Mouse (Mus musculus) CH12F3 (cell line): Measurements from ENCODE around the gene Mcf2l.

ENCODE experiments used
- in situ Hi-C: fragments of 300-500 bp; cut with MboI; formaldehyde crosslinking; loops from 2 replicates; pipeline ENCODE4 v1.14.3; 2020; ENCODE audit warnings: low sequenced_read_pairs

The Mcf2l gene

DNA sequence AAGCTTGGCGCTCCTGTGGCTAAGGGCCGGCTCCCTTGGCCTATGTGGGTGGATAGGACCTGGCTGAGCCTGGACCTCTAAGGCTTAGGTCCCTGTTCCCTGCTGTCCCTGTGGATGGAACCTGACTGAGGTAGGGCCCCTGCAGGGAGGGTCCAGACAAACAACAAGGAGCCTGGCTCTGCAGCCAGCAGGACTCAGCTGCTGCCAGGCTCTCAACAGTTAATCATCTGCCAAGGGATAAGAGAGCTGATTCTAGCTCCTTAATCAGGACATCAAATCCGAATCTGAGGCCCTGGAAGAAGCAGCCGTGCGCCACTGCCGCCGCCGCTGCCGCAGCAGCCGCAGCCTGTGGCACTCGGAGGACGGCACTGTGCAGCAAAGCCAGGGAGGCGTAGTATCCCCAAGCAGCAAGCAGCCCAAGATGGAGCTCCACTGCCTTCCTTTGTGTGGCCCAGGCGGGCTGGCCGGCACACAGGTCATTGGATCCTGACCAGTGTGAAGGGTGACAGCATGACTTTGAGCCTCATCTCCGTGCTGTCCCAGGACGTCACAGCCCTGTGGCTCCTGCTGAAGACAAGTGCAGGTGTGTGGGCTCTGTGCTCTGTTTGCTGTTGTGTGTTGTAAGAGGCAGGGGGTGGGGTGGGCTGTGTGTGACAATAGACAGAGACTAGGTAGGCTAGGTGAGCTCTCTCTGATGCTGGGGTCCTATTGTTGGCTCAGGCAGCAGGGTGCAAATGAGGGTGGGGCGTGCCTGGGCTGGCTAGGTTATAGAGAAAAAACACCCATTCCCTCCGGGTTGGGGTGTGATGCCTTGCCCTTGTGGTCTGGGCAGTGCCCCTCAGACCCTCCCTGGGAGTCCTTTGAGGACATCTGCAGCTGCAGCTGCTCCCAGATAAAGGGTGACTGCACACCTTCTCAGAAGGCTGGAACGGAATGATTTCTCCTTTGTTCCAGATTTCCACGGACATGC lies 74.3 kb downstream of the Mcf2l start:
- in situ Hi-C loops = no loop called here

DNA sequence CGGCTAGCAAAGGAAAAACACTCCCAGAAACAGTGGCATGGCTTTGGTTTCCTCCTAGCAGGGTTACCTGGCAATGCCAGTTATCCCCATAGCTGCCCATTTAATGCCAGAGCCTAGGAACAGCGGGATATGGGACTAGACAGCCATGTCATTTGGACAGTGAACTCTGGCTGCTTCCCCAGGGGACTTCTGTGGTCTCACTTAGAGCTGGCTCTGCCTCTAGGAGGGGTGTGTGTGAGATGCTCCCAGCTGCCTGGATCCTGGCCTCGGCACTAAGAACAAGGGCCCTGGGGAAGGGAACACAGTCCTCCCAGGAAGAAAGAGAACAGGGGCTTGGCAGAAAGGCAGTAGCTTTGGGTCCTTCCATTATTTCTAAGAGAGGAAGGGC lies 75.0 kb downstream of the Mcf2l start:
- in situ Hi-C loops = no loop called here

DNA sequence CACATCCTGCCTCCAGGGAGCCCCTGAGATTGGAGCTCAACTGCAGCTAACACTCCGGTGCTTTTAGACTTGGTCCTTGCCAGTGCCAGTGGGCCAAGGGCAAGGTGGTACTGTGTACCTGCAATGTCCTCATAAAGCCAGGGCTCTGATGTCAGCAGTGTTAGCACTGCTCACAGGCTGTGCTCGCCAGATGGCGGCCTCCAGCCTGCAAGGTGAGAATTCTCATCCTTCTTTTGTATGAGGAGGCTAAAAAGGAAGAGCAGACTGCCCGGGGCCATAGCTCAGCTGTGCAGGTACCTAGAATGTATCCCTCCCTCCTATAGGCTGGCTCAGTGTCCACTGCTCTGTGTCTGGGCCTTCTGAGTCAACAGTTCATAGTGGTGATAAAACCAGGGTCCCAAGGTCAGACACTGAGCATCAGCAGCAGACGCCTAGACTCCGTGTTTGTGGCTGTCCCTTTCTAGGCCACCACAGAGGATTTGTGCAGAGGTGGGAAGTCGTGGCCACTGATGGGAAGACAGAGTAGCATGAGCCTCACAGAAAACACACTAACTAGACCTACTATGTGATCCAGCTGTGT lies 77.5 kb downstream of the Mcf2l start:
- in situ Hi-C loops = no loop called here

DNA sequence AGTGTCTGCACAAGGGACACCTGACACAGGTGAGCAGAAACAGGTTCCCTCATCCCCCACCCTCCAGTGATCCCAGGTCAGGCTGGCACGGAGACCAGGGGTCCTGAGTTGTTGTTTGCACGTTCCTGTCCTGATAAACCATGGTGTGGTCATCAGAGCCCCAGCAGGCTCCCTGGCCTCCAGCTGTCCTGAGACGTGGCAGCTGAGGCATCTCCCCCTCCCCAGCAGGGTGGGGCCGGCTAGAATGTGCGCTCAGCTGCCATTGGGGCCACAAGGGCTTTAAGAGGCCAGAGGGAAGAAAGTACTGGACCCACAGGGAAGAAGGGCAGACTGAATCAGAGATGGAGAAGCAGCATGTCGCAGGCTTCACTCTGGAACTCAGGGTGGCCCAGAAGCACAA lies 79.1 kb downstream of the Mcf2l start:
- in situ Hi-C loops = no loop called here

DNA sequence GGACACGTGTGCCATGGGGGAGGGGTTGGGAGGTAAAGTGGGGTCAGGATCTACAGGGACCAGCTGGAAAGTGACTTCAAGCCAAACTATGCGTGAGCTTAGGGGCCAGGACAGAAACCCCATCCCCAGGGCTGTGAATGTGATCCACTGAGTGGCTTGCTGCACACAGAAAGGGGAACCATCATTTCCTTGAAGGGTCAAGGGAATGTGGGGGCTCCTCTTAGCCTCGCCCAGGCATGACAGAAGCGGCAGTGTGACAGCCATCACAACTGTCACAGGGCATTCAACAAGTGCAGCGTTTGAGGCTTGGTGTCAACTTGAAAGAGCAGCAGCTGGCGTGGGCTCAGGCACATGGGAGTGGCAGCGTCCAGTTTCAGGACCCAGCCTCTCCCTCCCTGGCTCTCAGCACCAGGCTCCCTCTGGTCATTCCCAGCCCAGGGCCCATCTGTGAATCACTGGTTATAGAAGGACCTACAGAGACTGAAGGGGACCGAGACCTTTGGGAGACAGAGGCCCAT lies 81.8 kb downstream of the Mcf2l start:
- in situ Hi-C loops = no loop called here

DNA sequence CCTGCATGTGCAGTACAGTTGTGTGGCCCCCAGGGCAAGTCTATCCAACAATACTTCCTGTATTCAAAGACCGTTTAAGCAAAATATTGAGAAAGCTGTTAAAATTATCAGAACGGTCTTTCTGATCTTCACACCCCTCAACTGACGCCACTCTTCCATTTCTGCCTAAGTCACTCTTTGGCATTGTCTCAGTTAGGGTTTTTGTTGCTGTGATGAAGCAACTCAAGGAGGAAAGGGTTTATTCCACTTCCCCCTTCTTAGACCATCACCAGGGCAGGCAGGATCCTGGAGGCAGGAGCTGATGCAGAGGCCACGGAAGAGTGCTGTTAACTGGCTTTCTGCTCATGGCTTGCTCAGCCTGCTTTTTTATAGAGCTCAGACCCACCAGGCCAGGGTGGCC lies 82.3 kb downstream of the Mcf2l start:
- in situ Hi-C loops = no loop called here

DNA sequence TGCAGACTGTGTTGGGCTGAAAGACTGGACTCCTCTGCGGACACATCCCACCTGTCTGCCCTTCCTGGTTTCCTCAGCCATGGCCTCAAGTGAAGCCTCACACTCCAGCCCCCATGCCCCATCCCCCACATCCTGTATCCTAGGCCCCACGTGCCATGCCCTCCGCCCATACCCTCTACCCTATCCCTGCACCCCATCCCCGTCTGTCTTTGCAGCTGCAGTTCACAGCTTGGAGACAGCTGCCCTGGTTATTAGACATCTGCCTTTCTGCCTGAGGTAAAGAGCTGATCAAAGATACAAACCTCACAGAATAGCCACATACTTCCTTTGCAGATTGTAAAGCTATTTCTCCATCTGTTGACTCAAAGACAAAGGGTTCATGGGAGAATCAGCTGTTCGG lies 83.3 kb downstream of the Mcf2l start:
- in situ Hi-C loops = no loop called here

DNA sequence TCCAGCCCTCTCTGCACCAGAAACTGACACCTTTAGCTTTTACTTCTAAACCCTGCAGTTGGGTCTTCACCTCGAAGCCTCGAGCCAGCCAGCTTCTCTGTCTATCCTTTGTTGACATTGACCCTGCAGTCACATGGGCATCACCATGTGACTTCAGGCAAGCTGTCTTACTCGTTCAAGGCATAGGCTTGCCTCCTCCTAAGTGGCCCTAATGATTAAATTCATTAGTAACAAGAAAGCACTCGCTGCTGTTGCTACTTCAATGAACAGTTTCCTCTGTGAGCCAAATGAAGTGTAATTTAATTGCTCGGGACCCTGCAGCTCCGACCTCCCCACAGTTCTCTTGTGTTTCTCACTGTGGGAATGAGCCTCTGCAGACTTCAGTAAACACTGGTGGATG lies 83.8 kb downstream of the Mcf2l start:
- in situ Hi-C loops = no loop called here

DNA sequence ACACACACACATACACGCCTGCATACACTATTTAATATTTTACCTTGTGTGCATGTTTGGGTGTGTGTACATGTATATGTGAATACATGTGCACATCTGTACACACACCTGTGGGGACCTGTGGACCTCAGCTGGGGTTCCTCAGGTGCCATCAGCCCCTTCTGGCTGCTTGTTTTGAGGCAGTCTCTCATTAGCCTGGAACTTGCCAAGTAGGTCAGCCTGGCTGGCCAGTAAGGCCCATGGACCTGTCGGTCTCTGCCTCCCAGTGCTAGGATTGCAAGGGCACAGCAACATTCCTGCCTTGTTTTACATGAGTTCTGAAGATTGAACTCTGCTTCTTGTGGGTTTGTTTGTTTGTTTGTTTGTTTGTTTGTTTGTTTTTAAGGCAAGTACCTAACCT lies 87.0 kb downstream of the Mcf2l start:
- in situ Hi-C loops = no loop called here

DNA sequence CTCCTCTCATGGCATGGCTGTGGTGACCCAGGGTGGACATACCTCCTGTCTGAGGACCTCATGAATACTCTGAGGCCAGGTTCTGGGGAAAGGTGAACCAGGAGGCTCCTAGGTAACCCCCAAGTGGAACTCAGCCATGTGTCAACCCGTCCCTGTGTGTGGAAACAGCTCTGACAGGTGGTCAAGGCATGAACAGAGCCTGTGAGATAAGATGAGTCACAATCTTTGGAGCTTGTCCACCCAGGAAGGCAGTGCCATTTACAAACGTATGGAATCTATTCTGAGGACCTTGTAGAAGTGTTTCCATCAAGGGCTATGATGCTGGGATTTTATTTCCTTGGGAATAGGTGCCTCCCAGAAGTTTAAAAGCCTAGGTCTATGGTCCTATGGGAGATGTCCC lies 87.6 kb downstream of the Mcf2l start:
- in situ Hi-C loops = no loop called here

DNA sequence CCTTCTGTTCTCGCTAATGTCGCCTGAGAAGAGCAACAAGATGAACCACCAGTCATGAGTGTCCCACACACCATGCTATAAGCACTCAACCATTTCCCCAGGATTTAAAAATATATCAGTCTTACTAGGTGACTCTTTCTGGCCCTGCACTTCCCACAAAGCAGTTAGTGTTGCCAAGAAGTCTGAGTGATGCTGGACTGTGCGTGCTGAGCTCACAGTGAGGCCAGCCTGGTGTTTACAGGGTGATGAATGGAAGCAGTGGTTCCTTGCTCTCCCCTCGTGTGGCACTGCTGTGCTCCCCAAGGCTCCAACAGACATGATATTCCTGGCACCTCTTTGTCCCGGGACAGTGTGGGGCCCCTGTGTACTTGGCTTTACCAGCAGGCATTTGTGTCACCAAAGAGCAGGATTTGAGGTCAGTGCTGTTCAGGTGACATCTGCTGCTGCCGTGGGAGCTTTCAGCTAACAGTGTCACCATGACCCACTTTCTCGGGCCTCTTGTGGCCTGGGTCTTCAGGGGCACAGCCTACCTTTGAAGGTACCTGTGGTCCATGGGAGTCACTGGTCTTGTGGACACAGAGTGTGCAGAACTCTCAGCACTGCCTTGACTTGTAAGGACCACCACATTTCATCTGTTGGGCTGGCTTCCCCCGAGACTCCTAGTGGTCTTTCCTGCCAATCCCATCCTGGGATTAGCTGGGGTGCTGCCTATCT lies 88.4 kb downstream of the Mcf2l start:
- in situ Hi-C loops = no loop called here

DNA sequence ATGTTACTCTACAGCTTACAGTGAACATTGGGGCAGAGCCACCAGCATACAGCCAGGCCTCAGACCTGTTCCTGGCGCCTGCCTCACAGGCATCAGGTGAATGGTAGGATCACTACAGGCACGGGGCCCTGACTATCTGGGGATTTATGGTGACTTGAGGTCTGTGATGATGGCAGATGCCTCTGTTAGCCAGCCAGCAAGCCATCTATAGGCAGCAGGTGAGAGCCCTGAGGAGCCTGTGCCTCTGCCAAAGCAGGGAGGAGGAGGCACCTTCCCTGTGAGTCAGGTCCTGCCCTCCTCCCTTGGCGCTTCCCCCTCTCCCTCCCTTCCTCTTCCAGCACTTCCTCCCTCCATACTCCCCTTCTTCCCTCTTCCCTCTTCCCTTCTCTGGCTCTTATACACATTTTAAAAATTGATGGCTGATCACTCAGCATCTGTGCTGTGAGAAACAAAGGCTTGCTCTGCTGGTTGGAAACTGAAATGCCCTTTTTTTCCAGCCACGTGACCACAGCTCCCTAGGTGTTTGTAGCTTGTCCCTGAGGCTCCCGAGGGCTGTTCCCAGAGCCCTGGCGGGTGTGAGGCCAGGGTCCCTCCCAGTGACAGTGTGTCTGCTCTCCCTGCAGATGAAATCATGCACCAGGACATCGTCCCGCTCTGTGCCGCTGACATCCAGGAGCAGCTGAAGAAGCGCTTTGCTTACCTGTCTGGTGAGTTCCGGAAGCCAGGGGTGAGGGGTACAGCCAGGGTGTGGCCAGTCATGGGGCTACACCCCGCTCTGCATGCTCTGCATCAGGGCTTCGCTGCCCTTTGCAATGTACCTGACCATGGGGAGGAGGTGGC lies 89.2 kb downstream of the Mcf2l start:
- in situ Hi-C loops = no loop called here

DNA sequence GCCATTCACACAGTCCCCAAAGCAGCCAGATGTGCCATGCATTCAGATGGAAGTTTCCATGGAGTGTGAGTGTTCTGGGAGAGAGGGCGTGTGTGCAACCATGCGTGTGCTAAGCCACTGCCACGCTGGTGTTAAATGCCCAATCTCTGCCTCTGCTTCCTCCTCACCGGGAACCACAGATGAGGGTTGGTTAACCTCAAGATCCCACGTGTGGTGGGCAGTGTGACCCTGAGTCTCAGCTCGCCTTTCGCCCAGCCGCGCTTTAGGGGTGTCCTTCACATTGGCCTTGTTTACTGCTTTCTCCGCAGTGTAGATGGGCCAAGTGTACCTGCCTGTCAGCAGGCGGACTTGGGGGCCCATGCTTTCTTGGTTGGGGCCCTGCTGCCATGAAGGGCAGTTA lies 102.7 kb downstream of the Mcf2l start:
- in situ Hi-C loops = no loop called here

DNA sequence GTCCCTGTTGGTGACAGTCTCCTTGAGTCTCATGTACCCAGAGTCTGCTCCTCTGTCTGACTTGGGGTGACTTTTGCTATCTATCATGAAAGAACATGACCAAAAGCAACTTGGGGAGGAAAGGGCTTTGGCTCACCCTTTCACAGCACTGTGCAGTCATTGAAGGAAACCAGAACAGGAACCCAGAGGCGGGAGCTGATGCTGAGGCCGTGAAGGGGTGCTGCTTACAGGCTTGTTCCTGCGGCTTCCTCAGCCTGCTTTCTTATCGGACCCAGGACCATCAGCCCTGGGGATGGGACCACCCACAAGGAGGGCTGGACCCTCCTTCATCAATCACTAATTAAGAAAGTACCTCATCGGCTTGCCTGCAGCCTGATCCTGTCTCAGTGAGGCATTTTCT lies 103.1 kb downstream of the Mcf2l start:
- in situ Hi-C loops = no loop called here

DNA sequence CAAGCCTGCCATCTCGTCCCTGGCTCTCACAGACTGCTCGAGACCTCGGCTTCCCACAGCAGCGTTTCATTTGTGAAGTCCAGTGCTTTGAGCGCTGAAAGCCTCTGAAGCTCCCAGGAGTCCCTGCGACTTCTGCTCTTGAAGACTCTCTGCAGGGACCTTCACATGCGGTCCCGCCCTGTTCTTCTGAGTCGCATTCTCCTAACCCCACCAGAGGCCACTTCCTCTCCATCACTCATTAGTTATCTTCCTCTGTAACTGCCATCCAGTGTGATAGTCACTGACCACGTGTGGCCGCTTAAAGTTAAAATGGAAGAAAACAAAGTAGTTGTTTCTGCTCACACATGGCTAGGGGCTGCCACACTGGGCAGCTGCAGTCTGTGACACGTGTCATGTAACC lies 103.7 kb downstream of the Mcf2l start:
- in situ Hi-C loops = no loop called here

DNA sequence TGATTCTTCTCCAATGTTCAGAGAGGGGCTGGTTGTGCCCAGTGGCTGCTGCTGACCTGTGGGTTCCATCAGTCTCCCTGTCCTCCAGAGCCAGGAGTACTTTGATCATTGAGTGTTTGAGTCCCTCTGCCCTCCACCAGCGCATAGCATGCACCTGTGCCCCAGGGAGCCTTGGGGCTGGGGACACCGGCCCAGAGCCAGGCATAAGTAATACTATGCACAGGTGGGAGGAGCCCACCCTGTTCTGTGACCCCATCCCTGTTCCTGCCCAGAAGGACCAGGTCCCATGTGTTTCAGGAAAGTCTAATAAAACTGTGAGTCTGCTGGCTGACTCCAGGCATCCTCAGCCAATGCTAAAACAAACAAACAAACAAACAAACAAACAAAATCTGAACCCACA lies 104.7 kb downstream of the Mcf2l start:
- in situ Hi-C loops = no loop called here

DNA sequence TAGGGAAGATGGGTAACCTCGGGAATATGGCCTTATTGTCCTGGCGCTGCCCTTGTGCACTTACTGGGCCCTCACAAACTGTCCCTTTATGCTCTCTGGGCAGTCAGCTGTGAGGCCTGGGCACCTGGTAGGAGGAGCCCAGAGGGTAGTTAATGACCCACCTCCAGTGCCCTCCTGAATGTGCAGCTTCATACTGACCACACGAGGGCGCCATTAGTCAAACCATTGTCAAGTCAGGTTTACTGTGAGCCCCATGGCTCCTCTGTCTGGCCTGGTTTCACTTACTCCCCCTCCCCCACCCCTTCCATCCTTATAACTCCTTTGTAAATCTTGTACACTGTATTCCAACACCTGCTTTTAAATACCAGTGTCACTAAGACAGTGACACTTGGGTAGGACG lies 105.1 kb downstream of the Mcf2l start:
- in situ Hi-C loops = no loop called here

DNA sequence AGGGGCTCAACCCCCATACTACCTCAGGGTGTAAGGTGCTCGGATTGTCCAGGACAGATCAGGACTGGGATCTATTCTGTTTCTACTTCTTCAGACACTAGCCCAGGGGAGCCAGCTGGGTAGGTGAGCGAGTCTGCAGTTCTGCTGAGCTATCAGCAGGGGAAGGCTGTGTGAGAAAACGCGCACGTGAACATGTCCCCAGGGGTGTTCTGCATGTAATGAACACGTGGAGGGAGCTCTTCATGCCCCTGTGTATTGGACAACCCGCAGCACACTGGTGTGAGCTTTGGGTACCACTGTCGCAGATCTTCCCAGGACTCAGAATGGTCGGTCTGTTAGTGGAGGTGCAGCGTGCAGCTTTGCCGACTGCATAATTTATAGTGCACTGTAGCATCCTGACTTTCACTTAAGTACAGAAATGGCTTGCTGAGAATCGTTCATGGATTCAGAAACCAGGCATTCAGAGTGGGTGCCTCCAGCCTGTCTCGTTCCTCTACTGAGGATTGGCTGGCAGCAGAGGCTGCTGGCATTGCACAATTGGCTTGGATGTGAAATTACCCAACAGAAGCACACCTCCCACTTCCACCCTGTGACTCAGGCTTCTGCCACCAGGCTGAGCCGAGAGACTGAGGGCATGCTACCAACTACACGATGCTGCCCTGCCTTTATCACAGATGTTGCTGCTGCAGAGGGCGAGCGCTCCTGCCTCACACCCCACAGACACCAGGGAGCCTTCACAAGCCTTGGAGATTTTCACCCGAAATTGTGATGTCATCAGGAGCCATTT lies 110.3 kb downstream of the Mcf2l start:
- in situ Hi-C loops = no loop called here

DNA sequence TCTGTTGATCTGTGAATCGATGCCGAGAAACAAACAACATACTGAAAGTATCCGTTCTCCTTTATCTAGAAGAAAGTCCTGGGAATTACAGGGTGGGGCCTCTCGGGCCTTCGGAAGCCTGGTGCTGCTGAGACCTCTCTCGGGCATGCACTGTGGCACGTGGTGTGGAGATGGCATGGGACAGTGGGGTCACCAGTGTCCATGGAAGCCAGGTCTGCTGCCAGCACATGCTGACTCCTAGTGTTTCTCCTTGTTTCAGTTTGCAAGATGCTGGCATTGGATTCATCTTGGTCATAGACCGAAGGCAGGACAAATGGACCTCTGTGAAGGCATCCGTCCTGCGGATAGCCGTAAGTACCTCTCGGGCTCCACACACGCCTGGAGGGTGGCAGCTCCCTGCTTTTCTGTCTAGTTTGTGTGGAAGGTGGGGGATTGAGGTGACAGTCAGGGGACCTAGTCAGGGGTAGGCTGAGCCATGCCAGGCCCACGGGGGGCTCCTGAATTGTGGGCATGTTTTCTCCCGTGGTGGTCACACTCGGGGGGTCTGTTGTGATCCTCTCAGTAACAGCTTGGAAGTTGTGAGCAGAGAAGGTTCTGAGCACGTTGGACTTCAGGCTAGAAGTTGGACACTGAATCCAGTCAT lies 111.1 kb downstream of the Mcf2l start:
- in situ Hi-C loops = no loop called here

DNA sequence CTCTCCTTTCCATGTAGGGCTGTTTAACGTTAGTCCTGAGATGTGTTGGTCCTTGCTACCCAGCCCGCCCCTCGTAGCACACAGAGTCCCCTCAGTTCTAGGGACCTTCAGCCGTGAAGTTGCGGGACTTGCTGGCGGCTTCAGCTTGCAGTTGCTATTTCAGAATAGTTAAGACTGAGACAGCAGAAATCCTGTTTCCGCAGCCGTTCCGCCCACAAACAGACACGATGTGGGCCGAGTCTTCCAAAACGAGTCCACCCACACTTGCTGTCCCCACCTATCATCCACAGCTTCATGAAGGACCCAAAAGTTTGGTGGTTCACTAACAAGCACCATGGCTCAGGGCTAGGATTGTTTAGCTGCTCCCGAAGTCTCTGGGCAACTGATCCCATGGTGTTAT lies 111.7 kb downstream of the Mcf2l start:
- in situ Hi-C loops = no loop called here
